Mouse (Mus musculus) embryonic fibroblast, embryonic 13.5 days (primary cell): ENCODE measurements around the gene Tars2. TPM values are rescaled to one million over a fixed set of nuclear protein-coding genes. Genes with fewer than 3 reads are reported as not detected.

Experiments
- polyA plus RNA-seq: library from polyadenylated mRNA; stranded (reverse); fragments of >200 nt; gene quantifications from 2 replicates; pipeline ENCODE4 v1.2.4, GENCODE M21; 2011; ENCODE audit warnings: low read depth; ENCODE audit not compliant: missing spikeins, insufficient read length

Gene Tars2
- polyA plus RNA-seq, 1 experiment: 36.7 TPM

Other genes with a start within 250 kb of the Tars2 start
- 0.60 and 5.1 TPM in 2 replicates for gene Ctss, start 233.4 kb downstream of the Tars2 start, polyA plus RNA-seq
- not detected in 2 replicates for gene Hormad1, start 200.5 kb downstream of the Tars2 start, polyA plus RNA-seq
- gene Golph3l, start 171.3 kb downstream of the Tars2 start, polyA plus RNA-seq: 20.7 and 27.6 TPM in 2 replicates
- 71.5 and 86.4 TPM in 2 replicates for gene Ensa, start 135.2 kb downstream of the Tars2 start, polyA plus RNA-seq
- gene Mcl1, start 101.4 kb downstream of the Tars2 start, polyA plus RNA-seq: 109 and 118 TPM in 2 replicates
- gene Adamtsl4, start 72.3 kb downstream of the Tars2 start, polyA plus RNA-seq: 18.9 and 26.4 TPM in 2 replicates
- 155 and 327 TPM in 2 replicates for gene Ecm1, start 20.6 kb downstream of the Tars2 start, polyA plus RNA-seq
- 32.2 and 37.1 TPM in 2 replicates for gene Rprd2, start 58.7 kb upstream of the Tars2 start, polyA plus RNA-seq
- gene Prpf3, start 95.7 kb upstream of the Tars2 start, polyA plus RNA-seq: 37.4 and 37.7 TPM in 2 replicates
- 171 and 236 TPM in 2 replicates for gene Mrps21, start 111.3 kb upstream of the Tars2 start, polyA plus RNA-seq
- gene Ciart, start 122.0 kb upstream of the Tars2 start, polyA plus RNA-seq: 4.3 and 7.8 TPM in 2 replicates
- gene BC028528, start 131.8 kb upstream of the Tars2 start, polyA plus RNA-seq: 18.7 and 23.6 TPM in 2 replicates
- gene Aph1a, start 133.8 kb upstream of the Tars2 start, polyA plus RNA-seq: 63.3 and 79.1 TPM in 2 replicates
- not detected in 2 replicates for gene Car14, start 144.5 kb upstream of the Tars2 start, polyA plus RNA-seq
- gene Anp32e, start 169.0 kb upstream of the Tars2 start, polyA plus RNA-seq: 161 and 235 TPM in 2 replicates
- gene Plekho1, start 235.8 kb upstream of the Tars2 start, polyA plus RNA-seq: 53.5 and 57.7 TPM in 2 replicates